Mouse (Mus musculus): ENCODE measurements around the gene Fgfr2.

Fgfr2 gene

DNA sequence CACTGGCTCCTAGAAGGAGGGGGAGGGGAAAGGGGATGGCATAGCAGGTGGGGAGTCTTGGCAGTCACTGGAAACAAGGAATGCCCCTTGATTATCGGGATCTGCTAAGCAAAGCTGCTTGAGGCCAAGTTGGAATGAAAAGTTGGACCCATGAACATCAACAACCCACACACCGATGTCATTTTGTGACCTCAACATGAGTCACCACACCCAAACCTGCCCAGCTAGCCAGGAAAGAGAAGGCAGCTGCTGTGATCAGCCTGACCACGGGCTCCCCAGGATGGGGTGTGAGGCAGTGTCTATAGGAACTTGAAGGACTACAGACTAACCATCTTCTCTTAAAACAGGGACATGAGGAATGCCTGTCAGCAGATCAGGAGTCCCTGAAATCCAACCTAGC is 37.7 kb downstream of the Fgfr2 start:
- no peak for DNase-seq

DNA sequence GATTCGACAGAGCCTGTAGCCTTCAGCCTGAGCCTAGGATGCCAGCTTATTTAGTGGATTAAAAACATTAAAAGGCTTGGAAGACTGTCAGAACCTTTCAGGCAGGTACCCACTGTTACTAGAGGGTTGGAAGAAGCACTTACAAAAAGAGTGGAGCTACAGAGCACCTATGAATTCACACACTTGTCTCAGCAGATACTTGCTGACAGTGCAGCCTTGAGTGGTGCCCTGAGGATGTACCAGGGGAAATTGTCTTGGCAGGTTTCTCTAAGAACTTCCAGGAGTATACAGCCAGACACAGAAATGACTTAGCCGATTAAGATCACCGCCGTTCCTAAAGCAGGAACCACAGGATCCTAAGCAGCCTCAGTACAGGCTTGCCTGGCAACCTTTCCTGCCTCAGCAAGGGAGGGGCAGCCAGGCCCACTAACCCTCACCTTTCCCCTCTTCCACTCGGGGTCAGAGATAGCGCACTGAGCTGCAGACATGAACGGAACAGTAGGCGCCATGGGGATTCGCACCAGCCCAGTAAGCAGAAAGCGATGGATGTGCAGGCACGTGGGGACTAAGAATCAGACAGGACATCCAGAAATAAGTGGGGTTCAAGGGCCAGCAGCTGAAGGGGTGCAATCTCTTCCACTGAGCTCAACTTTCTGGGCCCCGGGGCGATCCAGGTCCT is 39.1 kb downstream of the Fgfr2 start:
- no peak for DNase-seq

DNA sequence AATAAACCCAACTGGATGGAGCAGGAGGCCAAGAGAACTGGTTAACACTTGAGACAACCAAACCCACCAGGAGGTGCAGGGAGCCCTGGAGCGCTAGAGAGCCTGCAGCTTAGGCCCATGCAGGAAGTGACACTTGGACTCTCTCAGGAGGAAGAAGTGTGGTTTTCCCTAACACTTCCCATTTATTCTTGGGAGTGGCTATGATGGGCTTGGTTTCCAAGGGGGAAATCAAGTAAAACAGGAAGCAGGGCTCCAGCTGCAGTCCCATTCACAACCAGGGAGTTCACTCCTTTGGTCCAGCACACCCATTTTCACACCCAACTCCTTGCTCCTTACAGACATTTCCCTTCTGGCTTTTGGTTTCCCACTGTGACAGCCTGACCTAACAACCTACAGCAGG is 44.2 kb downstream of the Fgfr2 start:
- no peak for DNase-seq

DNA sequence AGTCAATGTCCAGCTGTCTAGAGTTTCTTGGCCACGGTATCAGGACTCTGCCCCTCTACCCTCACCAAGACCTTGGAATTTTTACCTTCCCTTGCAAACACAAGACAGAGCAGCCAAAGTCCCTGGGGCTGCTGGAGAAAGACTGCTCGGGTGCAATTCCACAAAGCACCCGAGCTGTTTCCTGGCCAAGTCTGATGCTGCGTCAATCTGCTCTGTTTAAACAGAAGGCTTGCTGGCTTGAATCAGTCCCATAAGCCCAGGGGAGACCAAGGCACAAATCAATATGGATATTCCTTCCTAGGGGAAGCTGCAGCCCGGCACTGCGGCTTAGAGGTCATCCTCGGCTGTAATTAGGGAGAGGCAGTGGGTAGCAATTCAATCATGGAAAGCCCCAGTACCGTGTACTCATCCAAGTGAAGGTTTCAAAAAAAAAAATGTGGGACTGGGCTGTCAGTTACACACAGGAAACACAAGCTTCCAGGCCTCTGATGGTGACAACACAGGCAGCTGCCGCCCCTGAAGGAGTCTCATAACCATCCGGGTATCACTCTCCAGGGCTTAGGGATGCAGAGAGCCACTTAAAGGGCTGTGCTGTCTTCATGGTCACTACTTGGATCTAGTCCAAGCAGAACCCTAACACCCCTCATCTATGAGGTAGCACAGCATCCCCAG is 48.6 kb downstream of the Fgfr2 start:
- peak; percentile 57 for DNase-seq

DNA sequence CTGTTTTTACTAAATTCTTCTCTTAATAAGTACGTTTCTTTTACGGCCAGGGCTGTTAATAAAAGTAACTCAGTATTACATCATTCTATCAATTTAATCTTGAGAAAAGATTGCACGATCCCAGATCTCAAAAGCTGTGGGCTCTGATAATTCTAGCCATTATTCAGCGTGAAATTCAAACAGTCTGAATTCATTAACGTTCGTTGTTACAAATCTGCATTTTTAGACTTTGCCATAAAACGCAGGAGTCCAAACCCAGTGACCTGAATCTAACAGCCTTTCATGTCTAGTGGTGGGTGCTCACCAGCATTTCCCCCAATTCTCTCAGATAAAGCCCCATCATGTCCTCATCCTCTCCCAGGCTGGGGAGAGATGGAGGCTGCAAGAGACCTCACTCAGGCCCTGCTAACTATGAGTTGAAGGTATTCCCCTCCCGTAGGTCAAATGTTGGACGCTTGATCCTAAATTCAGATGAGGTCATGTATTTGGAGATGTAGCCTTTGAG is 50.0 kb downstream of the Fgfr2 start:
- no peak for DNase-seq

DNA sequence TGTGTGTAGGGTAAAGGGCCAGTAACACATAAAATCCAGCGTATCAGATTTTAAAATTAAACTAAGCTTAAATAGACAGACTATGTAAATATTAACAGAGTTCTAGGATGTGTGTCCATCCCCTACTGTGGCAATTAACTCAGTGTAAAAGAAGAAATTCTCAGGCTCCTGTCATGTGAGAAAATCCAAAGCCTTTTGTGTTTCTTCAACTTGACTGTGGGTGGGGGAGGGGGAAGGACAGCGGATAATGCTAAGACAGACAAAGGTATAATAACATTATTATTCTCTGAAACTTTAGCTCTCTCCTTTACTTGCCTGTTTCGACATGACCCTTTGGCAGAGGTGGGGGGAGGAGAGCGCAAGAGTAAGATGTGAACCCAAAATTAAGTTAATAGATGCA is 50.6 kb downstream of the Fgfr2 start:
- DNase-seq, result no peak

DNA sequence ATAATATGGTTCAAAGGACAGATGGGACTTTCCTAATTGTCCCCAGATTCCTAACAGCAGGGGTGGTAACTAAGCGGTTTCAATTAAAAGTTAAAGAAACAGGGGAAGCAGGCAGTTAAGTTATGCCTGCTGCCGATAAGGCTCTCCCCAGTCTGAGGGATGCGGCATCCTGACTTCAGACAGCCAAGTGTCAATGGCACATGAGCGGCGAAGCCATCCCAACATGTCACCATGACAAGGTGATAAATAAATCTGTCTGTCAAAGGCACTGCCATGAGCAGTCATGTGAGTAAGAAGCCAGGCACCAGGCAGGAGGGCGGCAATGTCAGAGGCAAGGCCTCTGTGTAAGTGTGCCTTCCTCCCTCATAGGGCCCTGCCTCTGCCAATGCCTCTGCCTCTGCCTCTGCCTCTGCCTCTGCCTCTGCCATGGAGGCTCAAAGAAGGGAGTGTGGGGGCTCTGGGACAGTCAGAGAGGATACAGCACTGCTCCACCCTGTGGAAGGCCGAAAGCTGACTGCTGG is 55.8 kb downstream of the Fgfr2 start:
- no peak for DNase-seq

DNA sequence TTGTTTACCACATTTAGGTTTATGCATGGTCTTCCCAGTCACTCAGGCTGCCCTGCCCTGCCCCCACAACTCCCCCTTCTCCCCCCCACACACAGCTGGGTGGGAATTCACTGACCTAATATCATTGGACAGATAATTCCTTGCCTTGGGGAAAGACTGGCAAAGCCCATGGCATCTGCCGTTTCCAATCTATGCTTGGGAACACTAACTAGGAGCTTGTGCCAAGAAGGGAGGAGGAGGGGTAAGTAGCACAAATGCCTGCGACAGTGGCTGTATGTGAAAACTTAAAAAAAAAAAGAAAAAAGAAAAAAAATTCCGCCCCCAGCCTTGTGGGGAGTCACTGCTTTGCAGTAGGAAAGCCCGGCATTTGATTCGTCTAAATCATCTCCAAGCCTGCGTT is 56.4 kb downstream of the Fgfr2 start:
- DNase-seq, result no peak

DNA sequence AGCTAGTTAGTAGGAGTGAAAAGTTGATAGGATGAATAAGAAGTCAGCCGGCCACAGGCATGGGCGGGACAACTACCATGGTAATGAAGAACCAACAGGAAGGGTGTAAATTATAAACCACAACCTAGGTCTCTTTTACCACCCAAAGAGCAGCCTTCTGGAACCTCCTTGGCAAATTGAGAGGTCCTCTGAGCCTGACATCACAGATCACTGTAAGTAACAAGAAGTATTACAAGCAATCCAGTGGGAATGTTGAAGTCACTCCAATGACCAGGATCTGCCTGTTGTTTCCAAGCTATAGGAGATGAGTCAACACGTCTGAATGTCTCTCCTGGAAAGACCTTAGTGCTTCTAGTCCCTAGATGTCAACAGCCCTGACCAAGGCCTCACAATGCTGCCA is 61.1 kb downstream of the Fgfr2 start:
- DNase-seq, result no peak

DNA sequence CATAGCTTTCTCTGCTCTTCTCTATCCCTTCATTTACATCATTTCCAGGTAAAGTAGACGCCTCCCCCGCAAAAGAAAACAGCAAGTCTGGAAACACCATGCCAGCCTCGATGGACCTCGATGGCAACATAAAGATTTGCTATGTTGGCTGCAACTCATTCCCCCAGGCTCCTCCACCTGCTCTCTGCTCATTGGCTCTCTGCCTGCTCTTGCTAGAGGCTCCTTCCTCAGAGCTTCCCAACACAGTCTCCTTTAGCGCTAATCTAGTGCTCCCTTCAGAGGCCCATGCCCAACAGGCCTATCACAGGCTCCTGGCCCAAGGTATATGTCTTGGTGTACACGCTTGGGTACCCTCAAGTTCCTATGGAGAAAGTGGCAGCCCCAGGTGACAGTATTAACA is 63.0 kb downstream of the Fgfr2 start:
- DNase-seq, result no peak

DNA sequence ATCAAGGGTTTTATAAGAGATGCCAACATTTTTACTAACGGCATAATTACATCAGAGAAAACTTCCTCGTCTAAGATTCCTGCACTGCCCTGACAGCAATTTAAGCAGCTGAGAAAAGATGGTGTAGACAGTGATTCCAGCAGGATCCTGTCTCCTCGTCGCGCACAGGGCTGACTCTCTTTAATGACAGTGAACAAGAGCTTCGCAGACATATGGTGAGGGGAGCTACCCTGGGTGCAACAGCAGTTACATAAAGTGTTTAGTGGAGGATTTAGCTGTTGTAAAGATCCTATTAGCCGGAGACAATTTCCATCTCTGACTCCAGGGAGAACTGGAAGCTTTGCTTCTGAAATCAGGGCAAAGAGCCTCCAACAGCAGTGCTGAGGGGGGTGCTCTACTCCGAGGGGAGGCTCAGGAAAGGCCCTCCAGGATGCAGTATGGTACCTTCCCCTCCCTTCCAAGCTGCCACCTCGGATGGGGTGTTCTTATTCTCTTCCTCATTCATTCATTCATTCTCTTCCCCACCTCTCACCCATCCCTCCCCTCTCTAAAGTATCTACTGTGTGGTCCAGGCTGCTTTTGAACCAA is 63.5 kb downstream of the Fgfr2 start:
- no peak for DNase-seq

DNA sequence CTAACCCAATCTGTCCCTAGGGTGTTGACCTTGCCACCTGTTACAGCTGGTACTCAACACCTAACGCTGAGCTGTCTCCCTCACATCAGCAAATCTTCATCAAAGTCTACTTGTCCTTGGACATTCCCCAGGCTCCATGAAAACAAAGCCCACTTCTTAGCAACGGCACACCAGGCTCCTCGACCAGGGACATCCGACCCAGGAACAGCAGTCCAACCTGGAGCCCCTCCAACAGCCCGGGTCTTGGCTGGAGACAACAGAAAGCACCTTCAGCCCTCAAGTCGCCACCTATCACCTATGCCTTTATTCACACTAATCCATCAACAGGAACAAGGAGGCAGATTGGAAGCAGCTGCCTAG is 64.0 kb downstream of the Fgfr2 start:
- DNase-seq, result no peak

DNA sequence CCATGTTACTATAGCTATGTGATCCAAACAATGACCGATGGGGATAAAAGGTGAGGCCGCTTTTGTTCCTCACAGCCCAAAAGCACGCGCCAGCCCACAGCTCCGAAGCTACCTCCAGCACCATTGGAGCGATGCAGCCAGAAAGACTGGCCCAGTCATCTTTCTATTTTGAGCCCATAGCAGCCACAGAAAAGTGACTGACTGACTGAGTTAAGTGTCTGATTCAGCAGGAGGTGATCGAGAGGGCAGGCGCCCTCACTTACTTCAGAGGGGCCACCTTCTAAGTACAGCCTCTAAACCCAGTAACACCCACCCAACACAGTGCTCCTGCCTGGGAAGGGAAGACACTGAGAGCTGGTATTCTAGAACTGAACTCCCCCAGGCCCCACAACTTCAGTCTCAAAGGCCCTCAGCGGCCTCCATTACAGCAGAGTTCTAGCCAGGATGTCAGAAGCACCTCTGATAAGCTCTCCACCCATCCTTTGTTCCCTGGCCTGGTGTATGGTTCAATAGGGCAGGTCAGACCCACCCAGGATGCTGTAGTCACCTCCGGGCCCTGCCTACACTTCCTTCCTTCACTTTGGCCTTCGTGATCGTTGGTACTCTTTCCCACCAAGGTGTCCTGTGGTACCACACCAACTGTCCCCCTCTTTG is 64.5 kb downstream of the Fgfr2 start:
- no peak for DNase-seq

DNA sequence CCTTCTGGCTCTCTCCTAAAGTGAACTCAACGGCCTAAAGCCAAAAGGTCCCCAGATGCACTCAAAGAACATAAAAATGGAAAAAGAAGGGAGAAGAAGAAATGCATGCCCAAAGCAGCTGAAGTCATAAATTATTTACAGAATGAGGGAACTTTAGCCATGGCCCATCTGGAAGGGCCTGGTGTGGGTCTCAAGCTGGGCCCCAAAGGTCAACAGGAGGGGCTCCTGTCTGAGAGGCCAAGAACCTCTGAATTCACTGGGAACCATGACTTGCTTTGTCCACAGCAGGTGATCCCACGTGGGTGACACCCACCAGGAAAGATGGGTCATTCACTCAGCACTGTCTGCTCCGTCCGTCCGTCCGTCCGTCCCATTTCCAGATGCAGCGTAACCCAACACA is 66.2 kb downstream of the Fgfr2 start:
- DNase-seq, result peak; percentile 57

DNA sequence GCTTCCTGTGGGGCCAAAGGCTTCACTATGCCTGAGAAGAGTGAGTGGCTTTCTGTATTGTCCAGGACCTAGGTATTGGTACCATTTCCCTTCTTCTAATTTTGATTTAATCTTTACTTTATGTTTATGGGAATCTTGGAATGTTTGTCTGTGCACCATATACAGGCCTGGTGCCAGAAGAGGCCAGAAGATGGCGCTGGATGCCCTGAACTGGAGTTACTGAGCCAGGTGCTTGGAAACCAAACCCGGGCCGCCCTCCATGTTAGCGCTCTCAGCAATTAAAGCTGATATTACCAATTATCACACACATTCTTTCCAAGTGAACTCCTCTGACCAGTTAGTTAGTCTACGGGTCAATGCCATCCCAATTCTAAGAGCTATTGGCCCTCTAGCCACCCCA is 68.7 kb downstream of the Fgfr2 start:
- no peak for DNase-seq

DNA sequence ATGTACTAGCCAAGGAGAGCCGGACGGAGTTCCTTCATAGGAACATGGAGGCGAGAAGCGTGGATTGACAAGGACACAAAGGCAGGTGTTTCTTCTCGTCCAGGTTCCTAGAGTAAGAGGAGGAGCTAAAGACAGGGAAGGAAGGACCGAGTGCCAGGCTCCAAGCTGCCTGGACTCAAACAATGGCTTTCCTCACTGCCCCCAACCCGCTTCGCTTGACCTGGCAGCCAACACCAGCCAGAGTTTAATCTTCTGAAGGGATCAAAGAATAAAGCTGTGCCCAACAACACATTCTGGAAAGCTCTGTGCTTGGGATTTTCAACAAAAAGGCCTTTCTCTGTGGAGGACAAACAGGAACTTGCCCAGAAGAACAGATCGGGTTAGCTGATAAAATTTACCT is 69.4 kb downstream of the Fgfr2 start:
- no peak for DNase-seq

DNA sequence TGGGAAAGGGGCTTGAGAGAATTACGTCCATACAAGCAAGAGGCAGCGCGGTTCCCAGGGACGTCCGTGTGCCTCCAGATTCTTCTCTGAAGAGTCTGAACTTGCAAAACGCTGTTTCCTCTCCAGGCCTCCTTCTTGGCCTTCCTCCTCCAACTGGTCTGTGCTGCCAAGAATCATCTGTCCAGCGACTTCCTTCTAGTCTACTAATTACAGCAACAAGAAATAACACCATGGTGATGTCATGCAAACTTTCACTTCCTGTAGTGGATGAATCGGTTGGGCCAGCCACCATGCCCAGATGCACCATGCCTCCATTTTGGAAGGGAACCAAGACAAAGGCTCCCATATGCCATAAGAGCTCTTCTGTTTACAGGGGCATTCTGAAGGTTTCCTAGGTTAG is 70.3 kb downstream of the Fgfr2 start:
- DNase-seq, result peak; percentile 51

DNA sequence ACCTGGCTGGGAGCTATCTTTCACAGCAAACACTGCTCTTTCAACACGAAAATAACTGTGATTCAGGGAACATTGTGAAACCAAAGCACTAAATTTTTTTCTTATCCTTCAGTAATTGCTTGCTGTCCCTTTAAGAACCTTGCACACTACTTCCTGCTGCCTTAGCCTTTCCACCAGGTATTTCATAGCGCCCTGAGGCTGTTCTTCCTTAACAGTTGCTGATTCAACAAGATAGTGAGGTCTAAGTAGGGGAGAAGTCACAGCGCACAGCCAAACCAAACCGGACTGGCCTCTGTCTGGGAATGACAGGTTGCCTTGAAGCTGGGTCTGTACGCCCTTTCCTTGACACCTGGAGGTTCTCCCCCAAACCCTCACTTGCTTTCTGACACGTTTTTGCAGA is 72.5 kb downstream of the Fgfr2 start:
- DNase-seq, result peak; percentile 82

DNA sequence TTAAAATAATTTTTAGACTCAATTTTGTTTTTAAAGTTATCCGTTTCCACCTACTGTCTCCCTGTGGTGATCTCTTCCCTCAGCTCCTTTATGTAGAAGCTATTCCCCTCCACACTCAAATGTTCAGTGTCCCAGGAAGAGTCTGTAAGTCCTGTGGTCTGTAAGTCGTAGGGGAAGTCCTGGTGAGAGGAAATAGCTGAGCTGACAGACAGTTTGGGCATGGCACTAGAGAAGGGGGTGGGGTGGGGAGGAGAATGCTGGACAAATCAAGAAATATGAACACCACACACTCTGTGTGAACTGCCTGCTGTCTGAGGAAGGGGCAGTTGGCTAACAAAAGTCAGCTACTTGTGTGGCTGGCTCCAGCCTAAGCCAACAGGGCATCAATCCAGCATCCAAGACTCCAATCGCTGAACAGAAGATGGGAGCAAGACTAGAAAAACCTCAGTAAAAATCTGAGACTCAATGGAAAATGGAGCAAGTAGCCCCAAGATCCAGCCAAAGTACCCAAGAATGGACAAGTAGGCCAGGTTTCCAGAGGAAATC is 75.0 kb downstream of the Fgfr2 start:
- no peak for DNase-seq

DNA sequence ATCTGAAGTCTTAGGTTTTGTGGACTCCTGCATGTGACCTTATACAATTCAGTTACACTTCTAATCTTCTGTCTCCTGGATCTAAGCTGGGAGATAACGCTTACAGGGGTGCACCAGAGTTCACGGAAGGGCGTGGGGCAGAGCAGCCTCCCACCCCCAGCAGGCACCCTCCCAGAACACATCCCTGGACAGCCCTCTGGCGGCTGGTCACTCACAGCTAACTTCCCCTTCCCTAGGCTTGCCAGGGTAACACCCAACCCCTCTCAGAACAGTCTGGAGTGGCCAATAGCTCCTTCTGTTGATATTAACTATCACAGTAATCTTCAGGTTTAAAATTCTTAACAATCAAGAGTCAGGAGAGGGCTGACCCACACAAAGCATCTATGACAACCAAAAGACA is 75.9 kb downstream of the Fgfr2 start:
- no peak for DNase-seq

DNA sequence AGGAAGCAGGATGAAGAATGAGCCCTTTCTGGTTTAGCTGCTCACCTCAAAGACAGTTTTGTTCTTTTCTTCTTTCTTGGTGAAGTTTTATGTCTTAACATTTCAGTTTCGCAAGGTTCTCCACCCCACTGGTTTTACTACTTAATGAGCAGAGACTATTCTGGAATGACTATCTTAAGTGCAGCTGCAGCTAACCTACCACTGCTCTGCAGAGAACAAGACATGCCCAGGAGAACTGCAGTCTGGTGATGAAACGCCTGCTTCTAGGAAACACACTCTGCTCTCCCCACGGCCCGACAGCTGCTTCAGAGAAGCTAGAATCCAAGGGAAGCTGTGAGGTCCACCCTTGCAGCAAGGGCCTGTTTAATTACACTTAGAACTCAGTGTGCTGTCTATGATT is 78.4 kb downstream of the Fgfr2 start:
- no peak for DNase-seq

DNA sequence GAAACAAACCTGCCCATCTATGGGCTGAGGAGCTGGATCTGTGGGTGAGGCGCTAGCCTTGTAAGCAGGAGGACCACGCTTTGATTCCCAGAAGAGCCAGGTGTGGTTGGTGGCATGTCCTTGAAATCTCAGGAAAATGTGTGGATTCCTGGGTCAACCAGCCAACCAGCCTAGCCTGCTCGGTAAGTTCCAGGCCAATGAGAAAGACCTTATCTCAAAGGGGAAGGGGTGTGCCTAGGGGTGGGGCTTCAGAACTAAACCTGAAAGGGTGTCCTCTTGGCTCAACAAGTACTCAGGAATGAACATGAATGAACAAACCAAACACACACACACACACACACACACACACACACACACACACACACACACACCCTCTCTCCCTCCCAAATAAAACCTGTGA is 81.4 kb downstream of the Fgfr2 start:
- no peak for DNase-seq

DNA sequence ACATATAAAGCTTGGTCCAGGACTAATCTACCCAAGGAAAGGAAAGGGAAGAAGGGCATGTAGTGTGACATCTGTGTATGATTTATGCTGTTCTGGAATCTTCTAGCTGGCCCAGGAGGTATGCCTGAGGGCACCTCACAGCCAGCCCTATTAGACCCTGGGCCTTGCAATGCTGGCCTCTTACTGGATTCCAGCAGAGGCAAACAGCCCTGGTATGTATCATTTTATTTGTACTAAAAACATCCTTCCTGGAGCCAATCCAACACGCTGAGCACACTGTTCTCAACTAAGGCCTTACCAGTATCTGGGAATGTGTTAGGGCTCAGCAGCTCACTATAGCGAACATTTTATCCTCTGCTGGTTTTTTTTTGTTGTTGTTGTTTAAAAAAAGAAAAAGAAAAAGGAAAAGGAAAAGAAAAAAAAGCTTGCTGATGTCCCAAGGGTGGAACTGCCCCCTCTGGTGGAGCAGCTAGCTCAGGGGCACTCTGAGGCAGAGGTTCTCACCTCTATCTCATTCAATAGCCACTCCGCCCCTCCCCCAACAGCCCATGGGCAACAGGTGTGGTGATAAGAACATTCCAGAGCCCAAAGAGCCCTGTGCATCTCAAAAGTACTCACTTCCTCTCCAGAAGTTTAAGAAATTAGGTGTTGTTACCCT is 82.3 kb downstream of the Fgfr2 start:
- DNase-seq, result peak; percentile 43

All from kidney, adult 11 months (tissue).